Mouse (Mus musculus) kidney, postnatal 0 days (tissue): ENCODE data around the gene Mrgprh. TPM values are rescaled to one million over a fixed set of nuclear protein-coding genes. Genes with fewer than 3 reads are reported as not detected.

ENCODE experiments used
- ATAC-seq: fragments of 200-750 bp; cut with Nextera tagmentation; replicated peaks from 2 replicates; pipeline ENCODE4 v1.8.0; 2017; ENCODE audit warnings: low read depth, moderate number of reproducible peaks, moderate TSS enrichment, moderate library complexity; ENCODE audit not compliant: low FRiP score
- DNase-seq: peaks from one replicate; pipeline ENCODE4 v3.0.0-alpha.2; 2016; ENCODE audit warnings: low spot score
- H3K27ac ChIP-seq: fragments of 300-500 bp; sonication (generic); 2 replicates; pipeline ENCODE4 v1.5.1; 2014; ENCODE audit warnings: mild to moderate bottlenecking
- H3K27me3 ChIP-seq: fragments of 300-500 bp; sonication (generic); 2 replicates; pipeline ENCODE4 v1.6.1; 2014; ENCODE audit warnings: low read length, mixed read lengths; ENCODE audit not compliant: insufficient read depth
- H3K36me3 ChIP-seq: fragments of 300-500 bp; sonication (generic); 2 replicates; pipeline ENCODE4 v1.6.1; 2014; ENCODE audit warnings: low read length, mixed read lengths; ENCODE audit not compliant: insufficient read depth
- H3K4me1 ChIP-seq: fragments of 300-500 bp; sonication (generic); replicated peaks from 2 replicates; pipeline ENCODE4 v1.6.1; 2014; ENCODE audit warnings: antibody characterized with exemption, low read length, mixed read lengths; ENCODE audit not compliant: insufficient read depth
- H3K4me2 ChIP-seq: fragments of 300-500 bp; sonication (generic); 2 replicates; pipeline ENCODE4 v1.6.1; 2014; ENCODE audit warnings: mild to moderate bottlenecking, low read length, moderate library complexity, mixed read lengths
- H3K4me3 ChIP-seq: fragments of 300-500 bp; sonication (generic); replicated peaks from 2 replicates; pipeline ENCODE4 v1.5.1; 2014; ENCODE audit warnings: low read depth, low read length
- H3K9ac ChIP-seq: fragments of 300-500 bp; sonication (generic); 2 replicates; pipeline ENCODE4 v1.6.1; 2014; ENCODE audit warnings: low read depth, low read length
- H3K9me3 ChIP-seq: fragments of 300-500 bp; sonication (generic); replicated peaks from 2 replicates; pipeline ENCODE4 v1.6.1; 2016; ENCODE audit warnings: low read length, inconsistent platforms, mixed read lengths
- CTCF ChIP-seq: IDR thresholded peaks from 2 replicates; pipeline ENCODE4 v1.5.1; 2016; ENCODE audit warnings: antibody characterized with exemption, low read depth, mild to moderate bottlenecking, moderate library complexity
- WGBS: fragments of 180-500 bp; shearing (Covaris S2); extraction: QIAGEN DNeasy Blood & Tissue Kit; methylation state at CpG from one replicate; pipeline ENCODE4 v1.1.7; 2014; 5-methylcytosine and 5-hydroxymethylcytosine counted together
- polyA plus RNA-seq: library from polyadenylated mRNA; unstranded; fragments of >200 nt; fragmentation: Nextera tagmentation; extraction: Ambion mirVana; gene quantifications from 2 replicates; pipeline ENCODE4 v1.2.1, GENCODE M21; 2015

Gene Mrgprh
- polyA plus RNA-seq, 1 experiment from 2014 or later, result not detected

- ATAC-seq (no peak), DNase-seq (no peak)
- Histone ChIP-seq H3K4me2 (no peak overlapping the region), H3K4me3 (no peak overlapping the region), H3K36me3 (peaks cover 11% of the 10 kb centered on the region; the same call in 1 of the 2 replicates), H3K9ac (no peak overlapping the region), H3K27ac (no peak overlapping the region), H3K9me3 (no peaks in the 10 kb centered on the region), H3K4me1 (no peaks in the 10 kb centered on the region), H3K27me3 (no peaks in the 10 kb centered on the region)
- no peak for TF ChIP-seq CTCF
- WGBS, result 87% methylated on average over 4 of the region's 4 CpGs
Measured at GRCm38 (mm10) chr17:12905810-12906209, 30.0 kb downstream of the Mrgprh start.

GRCm38 (mm10) chr17:12906436-12906835 lies 30.6 kb downstream of the Mrgprh start:
- H3K4me1 ChIP-seq, result no peaks in the 10 kb centered on the region
- no peak for TF ChIP-seq CTCF
- no peak for ATAC-seq
- H3K36me3 ChIP-seq, result peaks cover 15% of the 10 kb centered on the region; the same call in 1 of the 2 replicates
- H3K27ac ChIP-seq, result no peak overlapping the region
- no peaks in the 10 kb centered on the region for H3K27me3 ChIP-seq
- DNase-seq, result no peak
- no peak overlapping the region for H3K9ac ChIP-seq
- 89% methylated on average over 9 of the region's 9 CpGs for WGBS
- no peak overlapping the region for H3K4me3 ChIP-seq
- no peak overlapping the region for H3K4me2 ChIP-seq
- no peaks in the 10 kb centered on the region for H3K9me3 ChIP-seq

GRCm38 (mm10) chr17:12909361-12910280 lies 33.8 kb downstream of the Mrgprh start, which contains the start of gene Pnldc1:
Gene Pnldc1, minus strand, starts transcription at chr17:12910230.
- Histone ChIP-seq H3K27ac (no peak within 1 kb of the TSS), H3K4me1 (no peaks in the 10 kb centered on the region), H3K36me3 (peaks cover 34% of the 10 kb centered on the region; the same call in 1 of the 2 replicates), H3K27me3 (no peaks in the 10 kb centered on the region), H3K9me3 (no peaks in the 10 kb centered on the region), H3K4me2 (no peak within 1 kb of the TSS), H3K4me3 (no peak within 1 kb of the TSS), H3K9ac (no peak within 1 kb of the TSS)
- TF ChIP-seq CTCF, result no peak
- ATAC-seq, result no peak
- WGBS, result 73% methylated on average over 35 of the region's 35 CpGs
- no peak for DNase-seq

- ATAC-seq (no peak), DNase-seq (no peak)
- no peak overlapping the region for H3K4me2 ChIP-seq
- 89% methylated on average over 8 of the region's 8 CpGs for WGBS
- no peaks in the 10 kb centered on the region; the same call in 1 of the 2 replicates for H3K4me1 ChIP-seq
- no peak overlapping the region for H3K4me3 ChIP-seq
- no peaks in the 10 kb centered on the region for H3K27me3 ChIP-seq
- no peaks in the 10 kb centered on the region for H3K9me3 ChIP-seq
- no peak for TF ChIP-seq CTCF
- no peak overlapping the region for H3K27ac ChIP-seq
- H3K36me3 ChIP-seq, result peaks cover 34% of the 10 kb centered on the region; the same call in 1 of the 2 replicates
- no peak overlapping the region for H3K9ac ChIP-seq
Measured at GRCm38 (mm10) chr17:12910391-12910790, 34.6 kb downstream of the Mrgprh start.

- Histone ChIP-seq H3K4me1 (no peaks in the 10 kb centered on the region; the same call in 1 of the 2 replicates), H3K9ac (peak within 1 kb of the TSS; percentile 99), H3K9me3 (no peaks in the 10 kb centered on the region), H3K36me3 (peaks cover 41% of the 10 kb centered on the region), H3K27me3 (no peaks in the 10 kb centered on the region), H3K4me2 (peak within 1 kb of the TSS; percentile 83), H3K4me3 (peak within 1 kb of the TSS; percentile 95), H3K27ac (peak within 1 kb of the TSS; percentile 97)
- peak; percentile 25 for DNase-seq
- 0 out of 2 replicates have a peak, but pooled peaks have one; percentile 2 for ATAC-seq
- WGBS, result under 1% methylated on average over 18 of the region's 18 CpGs
- no peak for TF ChIP-seq CTCF
Measured at GRCm38 (mm10) chr17:12915488-12915880, 39.6 kb downstream of the Mrgprh start, which contains the start of gene Tcp1. Gene Tcp1, plus strand, starts transcription at chr17:12915701.

GRCm38 (mm10) chr17:12915881-12916583 lies 40.2 kb downstream of the Mrgprh start, which contains the start of gene Mrpl18:
Gene Mrpl18, minus strand, starts transcription at chr17:12916345.
- peak within 1 kb of the TSS; percentile 95 for H3K4me3 ChIP-seq
- H3K4me1 ChIP-seq, result no peaks in the 10 kb centered on the region; the same call in 1 of the 2 replicates
- under 1% methylated on average over 56 of the region's 56 CpGs for WGBS
- peak within 1 kb of the TSS; percentile 83 for H3K4me2 ChIP-seq
- peaks cover 40% of the 10 kb centered on the region for H3K36me3 ChIP-seq
- TF ChIP-seq CTCF, result no peak
- DNase-seq, result peak; percentile 100
- H3K9me3 ChIP-seq, result no peaks in the 10 kb centered on the region
- peak; percentile 100 for ATAC-seq
- H3K9ac ChIP-seq, result peak within 1 kb of the TSS; percentile 99
- peak within 1 kb of the TSS; percentile 97 for H3K27ac ChIP-seq
- no peaks in the 10 kb centered on the region for H3K27me3 ChIP-seq
